Mouse (Mus musculus): ENCODE measurements around the gene Atp1a3. TPM values are rescaled to one million over a fixed set of nuclear protein-coding genes. Genes with fewer than 3 reads are reported as not detected.

The Atp1a3 gene
- polyA plus RNA-seq, 2 experiments, result 0.38 to 0.60 TPM

DNA sequence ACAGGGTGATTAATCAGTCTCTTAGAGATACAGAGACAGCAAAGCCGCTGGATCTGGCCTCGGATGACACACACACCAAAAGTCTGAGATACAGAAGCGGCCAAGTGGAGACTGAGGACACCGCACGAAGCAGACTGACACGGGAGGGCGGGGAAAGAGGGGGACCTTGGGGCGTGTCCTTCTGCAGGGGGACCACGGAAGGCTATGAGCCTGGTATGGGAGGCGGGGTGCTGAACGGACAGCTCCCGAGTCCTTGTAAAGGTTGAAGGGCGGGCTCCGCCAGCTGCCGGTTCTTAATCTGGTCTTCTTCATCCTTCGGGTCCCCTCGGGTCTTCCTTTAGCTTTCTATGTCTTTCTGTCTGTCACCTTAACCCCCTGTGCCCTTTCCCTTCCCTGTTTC lies 2.9 kb upstream of the Atp1a3 start:
- no peak overlapping the region for H3K27ac ChIP-seq
- peak; percentile 24 to 41 (median 40) for DNase-seq (ENCODE audit: low read depth in 3 of 3, low spot score in 3 of 3)

DNA sequence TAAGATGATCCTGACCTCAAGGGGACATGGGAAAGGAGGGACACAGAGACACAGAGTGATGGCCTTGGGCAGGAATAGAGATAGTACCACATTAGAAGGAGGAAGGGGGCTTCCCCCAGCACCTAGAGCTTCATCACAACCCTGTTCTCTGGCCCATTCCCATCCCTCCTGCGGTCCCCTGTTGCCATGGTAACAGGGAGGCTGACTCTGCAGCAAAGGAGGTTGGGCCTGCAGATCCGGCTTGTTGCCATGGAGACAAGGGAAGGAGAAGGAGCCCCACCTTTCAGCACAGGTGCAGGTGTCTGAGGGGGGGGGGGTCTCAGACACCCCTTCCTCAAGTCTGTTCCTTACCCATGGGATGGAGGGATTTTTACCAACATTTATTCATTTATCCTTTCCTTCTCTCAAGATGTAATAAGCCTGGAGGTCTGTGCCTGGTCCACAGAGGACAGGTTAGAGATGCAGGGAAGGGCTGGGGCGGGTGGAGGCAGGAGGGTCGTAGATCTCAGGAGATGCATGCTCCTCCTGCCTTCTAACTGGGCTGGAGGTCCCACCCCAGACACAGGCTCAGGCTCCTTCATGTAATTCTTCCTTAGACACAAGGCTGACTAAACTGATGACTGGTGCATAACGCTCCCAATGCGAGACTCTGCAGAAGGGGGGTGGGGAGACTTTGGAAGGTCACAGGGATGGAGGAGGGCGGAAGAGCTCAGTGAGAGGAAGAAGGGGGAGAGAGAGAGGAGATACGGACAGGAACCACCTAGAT lies 2.0 kb upstream of the Atp1a3 start:
- Histone ChIP-seq H3K9ac (replicated peaks) (no peak overlapping the region), H3K27me3 (ENCODE audit: control insufficient read depth, insufficient read depth, low read length) (peaks cover 60% of the 10 kb centered on the region), H3K27ac (no peak overlapping the region), H3K9me3 (ENCODE audit: control insufficient read depth, low read length) (no peaks in the 10 kb centered on the region), H3K4me1 (replicated peaks; ENCODE audit: control insufficient read depth in 2 of 2, insufficient read depth in 2 of 2, low read length in 1 of 2) (no peaks in the 10 kb centered on the region), H3K4me3 (ENCODE audit: insufficient read depth in 1 of 2, low read depth in 2 of 2, low read length in 2 of 2) (no peak overlapping the region), H3K36me3 (replicated peaks; ENCODE audit: control insufficient read depth, insufficient read depth, low read depth) (no peaks in the 10 kb centered on the region), H3K4me2 (ENCODE audit: low read depth) (no peak overlapping the region)
- DNase-seq (ENCODE audit: low read depth in 3 of 3, low spot score in 3 of 3), result no peak
- 33% methylated on average over 8 of the region's 8 CpGs for WGBS (ENCODE audit: insufficient replicate concordance)
- no peak for ATAC-seq (ENCODE audit: insufficient read depth)
- TF ChIP-seq EP300 (IDR thresholded peaks at IDR 0.05; ENCODE audit: low read depth) (no peak), CTCF (IDR thresholded peaks at IDR 0.05; ENCODE audit: low read depth) (no peak)

More for the DNA sequence above, 2.9 kb upstream of the Atp1a3 start:
- no peaks in the 10 kb centered on the region for H3K36me3 ChIP-seq (replicated peaks; ENCODE audit: control insufficient read depth, insufficient read depth, low read depth)
- TF ChIP-seq EP300 (IDR thresholded peaks at IDR 0.05; ENCODE audit: low read depth) (no peak), CTCF (IDR thresholded peaks at IDR 0.05; ENCODE audit: low read depth) (no peak)
- H3K4me3 ChIP-seq (ENCODE audit: insufficient read depth in 1 of 2, low read depth in 2 of 2, low read length in 2 of 2), result no peak overlapping the region
- WGBS (ENCODE audit: insufficient replicate concordance), result 2% methylated on average over 17 of the region's 17 CpGs
- peaks cover 60% of the 10 kb centered on the region for H3K27me3 ChIP-seq (ENCODE audit: control insufficient read depth, insufficient read depth, low read length)
- H3K9ac ChIP-seq (replicated peaks), result no peak overlapping the region
- no peaks in the 10 kb centered on the region for H3K9me3 ChIP-seq (ENCODE audit: control insufficient read depth, low read length)
- H3K4me1 ChIP-seq (replicated peaks; ENCODE audit: control insufficient read depth in 2 of 2, insufficient read depth in 2 of 2, low read length in 1 of 2), result no peaks in the 10 kb centered on the region
- H3K4me2 ChIP-seq (ENCODE audit: low read depth), result no peak overlapping the region
- ATAC-seq (ENCODE audit: insufficient read depth), result no peak

DNA sequence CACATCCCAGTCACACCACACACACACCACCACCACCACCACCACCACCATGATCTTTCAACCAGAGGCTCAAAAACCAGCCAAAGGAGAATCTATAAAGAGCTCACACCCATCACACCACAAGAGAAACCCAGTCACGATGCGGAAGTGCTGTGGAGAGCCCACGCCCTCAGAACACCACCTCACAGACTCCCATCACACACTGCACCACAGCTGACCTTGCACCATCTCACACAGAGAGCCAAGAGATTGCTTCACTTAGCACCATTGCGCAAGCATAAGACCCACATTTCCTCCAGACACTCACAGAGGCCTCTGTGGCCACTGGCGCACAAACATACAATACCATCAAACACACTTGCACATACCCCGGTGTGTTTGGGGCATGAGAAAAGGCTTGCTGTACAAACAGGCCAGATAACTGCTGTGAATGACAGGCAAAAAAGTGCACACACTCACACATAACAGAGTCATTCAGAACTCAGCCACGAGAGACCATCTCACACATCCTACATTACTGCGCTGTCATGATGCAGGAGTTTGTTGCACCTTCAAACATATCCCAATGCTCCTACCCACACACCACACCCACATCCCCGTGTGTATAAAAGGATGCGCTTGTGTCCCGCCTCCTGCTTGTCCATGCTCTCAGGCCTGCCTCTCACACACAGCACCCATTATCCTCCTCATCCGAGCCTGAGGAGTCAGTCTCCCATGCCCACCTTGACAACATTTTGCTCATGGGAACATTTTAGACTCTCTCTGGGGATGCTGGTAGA lies 1.0 kb upstream of the Atp1a3 start:
- H3K36me3 ChIP-seq (replicated peaks; ENCODE audit: control insufficient read depth, insufficient read depth, low read depth), result no peaks in the 10 kb centered on the region
- no peak overlapping the region for H3K9ac ChIP-seq (replicated peaks)
- H3K4me3 ChIP-seq (ENCODE audit: insufficient read depth in 1 of 2, low read depth in 2 of 2, low read length in 2 of 2), result no peak overlapping the region
- DNase-seq (ENCODE audit: low read depth in 3 of 3, low spot score in 3 of 3) (peak; percentile 18 to 35 (median 19)), ATAC-seq (ENCODE audit: insufficient read depth) (no peak)
- H3K4me1 ChIP-seq (replicated peaks; ENCODE audit: control insufficient read depth in 2 of 2, insufficient read depth in 2 of 2, low read length in 1 of 2), result no peaks in the 10 kb centered on the region
- H3K9me3 ChIP-seq (ENCODE audit: control insufficient read depth, low read length), result no peaks in the 10 kb centered on the region
- H3K4me2 ChIP-seq (ENCODE audit: low read depth), result no peak overlapping the region
- TF ChIP-seq EP300 (IDR thresholded peaks at IDR 0.05; ENCODE audit: low read depth), result no peak
- no peak overlapping the region for H3K27ac ChIP-seq
- 51% methylated on average over 12 of the region's 12 CpGs for WGBS (ENCODE audit: insufficient replicate concordance)
- H3K27me3 ChIP-seq (ENCODE audit: control insufficient read depth, insufficient read depth, low read length), result peaks cover 60% of the 10 kb centered on the region

DNA sequence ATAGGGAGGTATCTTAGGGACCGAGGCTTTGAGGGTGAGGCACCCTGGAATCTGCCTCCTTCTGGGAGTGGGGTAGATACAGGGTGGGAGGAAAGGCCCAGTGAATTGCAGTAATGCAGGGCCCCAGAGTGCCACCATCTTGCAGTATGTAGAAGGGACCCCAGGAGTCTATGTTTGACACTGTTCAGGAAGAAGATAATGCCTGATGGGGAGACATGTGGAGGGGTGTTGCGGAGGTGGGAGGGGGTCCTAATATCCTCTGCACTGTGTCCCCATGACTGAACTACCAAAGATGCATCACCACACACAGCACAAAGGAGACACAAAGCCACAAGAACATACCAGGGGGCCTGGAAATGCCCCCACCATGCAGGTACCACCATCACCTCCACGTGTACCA lies 413 bp upstream of the Atp1a3 start:
- ATAC-seq (ENCODE audit: insufficient read depth) (no peak), DNase-seq (ENCODE audit: low read depth in 3 of 3, low spot score in 3 of 3) (no peak)
- Histone ChIP-seq H3K27ac (no peak overlapping the region), H3K9ac (replicated peaks) (no peak overlapping the region), H3K4me2 (ENCODE audit: low read depth) (no peak overlapping the region), H3K4me1 (replicated peaks; ENCODE audit: control insufficient read depth in 2 of 2, insufficient read depth in 2 of 2, low read length in 1 of 2) (no peaks in the 10 kb centered on the region), H3K9me3 (ENCODE audit: control insufficient read depth, low read length) (no peaks in the 10 kb centered on the region), H3K27me3 (ENCODE audit: control insufficient read depth, insufficient read depth, low read length) (peaks cover 55% of the 10 kb centered on the region), H3K36me3 (replicated peaks; ENCODE audit: control insufficient read depth, insufficient read depth, low read depth) (no peaks in the 10 kb centered on the region), H3K4me3 (ENCODE audit: insufficient read depth in 1 of 2, low read depth in 2 of 2, low read length in 2 of 2) (no peak overlapping the region)
- WGBS (ENCODE audit: insufficient replicate concordance), result 42% methylated on average over 3 of the region's 3 CpGs
- no peak for TF ChIP-seq CTCF (IDR thresholded peaks at IDR 0.05; ENCODE audit: low read depth)
- TF ChIP-seq EP300 (IDR thresholded peaks at IDR 0.05; ENCODE audit: low read depth), result no peak

DNA sequence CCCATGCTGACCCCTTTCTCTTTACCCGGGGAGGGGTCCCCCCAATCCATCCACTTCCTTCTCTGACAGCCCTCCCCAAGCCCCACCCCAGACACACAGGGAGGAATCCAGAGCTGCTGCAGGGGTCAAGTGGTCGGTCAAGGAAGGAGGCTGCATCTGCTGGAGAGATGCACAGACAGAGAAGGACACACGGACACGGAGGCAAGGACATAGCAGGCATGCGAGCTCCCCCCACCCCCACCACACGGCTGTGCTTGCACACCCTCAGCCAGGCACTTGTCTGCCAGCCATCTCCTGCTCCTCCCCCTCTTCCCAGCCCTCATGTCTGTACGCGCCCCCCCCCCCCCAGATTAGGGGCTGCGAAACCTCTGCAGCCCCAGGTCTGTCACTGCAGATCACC lies 952 bp downstream of the Atp1a3 start:
- 34% methylated on average over 7 of the region's 9 CpGs for WGBS (ENCODE audit: insufficient replicate concordance)
- H3K4me2 ChIP-seq (ENCODE audit: low read depth), result no peak overlapping the region
- no peak overlapping the region for H3K27ac ChIP-seq
- no peaks in the 10 kb centered on the region for H3K36me3 ChIP-seq (replicated peaks; ENCODE audit: control insufficient read depth, insufficient read depth, low read depth)
- TF ChIP-seq EP300 (IDR thresholded peaks at IDR 0.05; ENCODE audit: low read depth), result no peak
- no peak for TF ChIP-seq CTCF (IDR thresholded peaks at IDR 0.05; ENCODE audit: low read depth)
- ATAC-seq (ENCODE audit: insufficient read depth) (no peak), DNase-seq (ENCODE audit: low read depth in 3 of 3, low spot score in 3 of 3) (no peak)
- no peaks in the 10 kb centered on the region for H3K9me3 ChIP-seq (ENCODE audit: control insufficient read depth, low read length)
- no peaks in the 10 kb centered on the region for H3K4me1 ChIP-seq (replicated peaks; ENCODE audit: control insufficient read depth in 2 of 2, insufficient read depth in 2 of 2, low read length in 1 of 2)
- no peak overlapping the region for H3K9ac ChIP-seq (replicated peaks)
- peaks cover 42% of the 10 kb centered on the region for H3K27me3 ChIP-seq (ENCODE audit: control insufficient read depth, insufficient read depth, low read length)
- no peak overlapping the region for H3K4me3 ChIP-seq (ENCODE audit: insufficient read depth in 1 of 2, low read depth in 2 of 2, low read length in 2 of 2)
